Mouse (Mus musculus): ENCODE results near the gene Nsg2. TPM values are rescaled to one million over a fixed set of nuclear protein-coding genes. Genes with fewer than 3 reads are reported as not detected.

Gene Nsg2
- total RNA-seq, 2 experiments from 2014 or later: not detected

GRCm38 (mm10) chr11:32063775-32064510, 63.7 kb downstream of the Nsg2 start:
- no peak for ATAC-seq (replicated peaks; ENCODE audit: low FRiP score, poor library complexity, severe bottlenecking)

DNA sequence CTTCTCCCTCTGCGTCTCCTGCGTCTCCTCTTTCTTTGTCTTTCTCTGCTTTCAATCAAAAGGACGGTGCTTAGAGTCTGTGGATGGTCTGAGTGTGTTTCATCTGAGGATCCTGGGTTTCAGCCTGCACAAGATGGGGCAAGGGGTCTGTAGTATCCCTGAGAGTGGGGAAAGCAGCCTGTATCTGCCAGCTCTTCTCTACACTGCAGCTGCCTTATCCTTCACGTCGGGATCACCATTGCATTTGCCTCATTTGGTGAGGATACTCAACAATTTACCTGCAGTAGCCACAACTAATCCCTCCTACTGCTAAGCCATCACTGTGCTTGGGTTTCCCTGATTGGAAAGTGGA, 64.2 kb downstream of the Nsg2 start:
- ATAC-seq (replicated peaks; ENCODE audit: low FRiP score, poor library complexity, severe bottlenecking): no peak

DNA sequence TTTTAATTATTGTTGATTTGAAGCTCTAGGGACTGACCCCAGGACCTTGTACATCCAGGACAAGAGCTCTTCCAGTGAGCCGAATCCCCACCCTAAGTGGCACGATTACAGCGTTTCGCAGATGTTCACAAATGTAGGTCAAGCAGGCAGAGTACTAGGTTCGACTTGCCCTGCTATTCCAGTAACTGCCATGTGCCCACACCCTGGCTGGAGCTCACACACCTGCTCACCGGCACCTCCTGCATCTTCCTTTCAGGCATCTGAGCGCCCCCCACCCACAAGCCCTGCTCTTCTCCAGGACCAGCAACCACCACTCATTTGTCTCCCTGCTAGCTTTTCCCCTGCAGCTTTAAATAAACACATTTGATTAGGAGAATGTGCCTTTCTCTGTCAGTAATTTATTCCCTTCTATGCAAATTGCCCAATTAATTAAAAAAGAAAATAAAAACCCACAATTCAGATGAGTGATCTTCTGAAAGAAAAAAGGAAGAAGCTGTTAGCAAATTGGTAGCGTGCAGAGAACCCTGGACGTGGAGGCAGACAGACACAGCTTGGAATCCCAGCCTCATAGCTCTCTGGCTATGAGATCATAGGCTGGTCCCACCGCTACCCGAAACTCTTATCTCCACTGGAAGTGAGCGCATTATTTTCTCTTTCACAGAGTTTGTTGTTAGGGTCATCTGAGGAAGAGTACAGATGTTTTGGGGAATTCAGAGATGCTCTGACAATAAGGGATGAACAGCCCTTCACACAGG, 68.7 kb downstream of the Nsg2 start:
- ATAC-seq (replicated peaks; ENCODE audit: low FRiP score, poor library complexity, severe bottlenecking): no peak

GRCm38 (mm10) chr11:32075163-32075562, 74.9 kb downstream of the Nsg2 start:
- no peak for ATAC-seq (replicated peaks; ENCODE audit: low FRiP score, poor library complexity, severe bottlenecking)

GRCm38 (mm10) chr11:32083462-32083861, 83.2 kb downstream of the Nsg2 start:
- ATAC-seq (replicated peaks; ENCODE audit: low FRiP score, poor library complexity, severe bottlenecking): no peak

- no peak for ATAC-seq (replicated peaks; ENCODE audit: low FRiP score, poor library complexity, severe bottlenecking)
These were observed 86.3 kb downstream of the Nsg2 start for GRCm38 (mm10) chr11:32086525-32086924.

DNA sequence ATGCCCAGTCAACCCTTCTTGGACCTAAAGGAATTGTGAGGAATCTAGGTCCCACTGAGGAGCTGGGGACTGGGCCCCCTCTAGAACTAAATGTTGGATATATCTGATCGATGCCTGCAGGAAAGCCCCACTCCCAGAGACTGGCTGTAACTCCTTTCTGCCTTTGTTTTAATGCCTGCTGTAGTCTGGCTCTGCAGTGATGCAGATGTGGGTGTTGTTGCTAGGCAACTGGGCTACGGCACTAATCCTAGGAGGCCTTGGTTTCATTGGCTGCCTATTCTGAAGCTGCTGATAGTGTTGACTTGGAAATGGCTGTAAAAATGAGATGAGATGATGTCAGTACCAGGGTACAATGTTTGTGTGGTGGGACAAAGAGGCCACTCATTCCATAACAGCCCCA, 87.1 kb downstream of the Nsg2 start:
- ATAC-seq (replicated peaks; ENCODE audit: low FRiP score, poor library complexity, severe bottlenecking): no peak

GRCm38 (mm10) chr11:32087779-32088442, 87.6 kb downstream of the Nsg2 start:
- ATAC-seq (replicated peaks; ENCODE audit: low FRiP score, poor library complexity, severe bottlenecking): no peak

DNA sequence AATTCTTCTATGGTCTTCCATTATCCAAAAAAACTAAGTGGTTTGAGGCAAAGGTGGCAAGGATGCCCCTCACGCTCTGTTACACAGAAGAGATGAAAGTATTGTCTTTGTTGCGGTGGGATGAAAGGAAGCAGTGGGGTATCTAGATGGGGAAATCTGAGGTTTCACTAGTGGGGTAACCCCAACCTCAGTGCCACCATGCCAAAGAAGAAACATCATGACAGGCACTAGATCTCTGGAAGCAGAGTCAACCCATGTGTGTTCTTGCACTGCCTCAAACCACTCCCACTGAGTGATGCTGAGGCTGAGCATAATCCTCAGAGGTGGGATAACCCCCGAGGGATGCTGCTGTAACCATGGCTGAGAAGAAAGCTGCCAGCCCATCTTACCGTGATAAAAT, 95.5 kb downstream of the Nsg2 start:
- no peak for ATAC-seq (replicated peaks; ENCODE audit: low FRiP score, poor library complexity, severe bottlenecking)

DNA sequence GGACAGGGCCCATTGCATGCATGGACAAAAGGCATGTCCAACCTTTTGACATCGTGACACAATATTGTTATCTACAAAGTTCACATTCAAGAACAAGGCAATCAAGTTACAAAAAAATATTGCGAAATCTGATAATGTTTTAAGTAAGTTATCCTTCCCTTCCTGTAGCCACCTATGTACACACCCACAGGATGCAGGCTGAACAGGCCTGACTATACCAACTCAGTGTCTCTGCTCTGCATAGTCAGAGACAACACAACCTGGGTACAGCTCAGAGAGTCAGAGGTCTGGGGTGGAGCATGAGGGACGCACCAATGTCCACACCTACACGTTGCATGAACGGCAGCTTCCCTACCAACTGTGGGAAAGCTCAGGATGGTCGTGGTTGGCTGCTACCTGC, 96.1 kb downstream of the Nsg2 start:
- no peak for ATAC-seq (replicated peaks; ENCODE audit: low FRiP score, poor library complexity, severe bottlenecking)

DNA sequence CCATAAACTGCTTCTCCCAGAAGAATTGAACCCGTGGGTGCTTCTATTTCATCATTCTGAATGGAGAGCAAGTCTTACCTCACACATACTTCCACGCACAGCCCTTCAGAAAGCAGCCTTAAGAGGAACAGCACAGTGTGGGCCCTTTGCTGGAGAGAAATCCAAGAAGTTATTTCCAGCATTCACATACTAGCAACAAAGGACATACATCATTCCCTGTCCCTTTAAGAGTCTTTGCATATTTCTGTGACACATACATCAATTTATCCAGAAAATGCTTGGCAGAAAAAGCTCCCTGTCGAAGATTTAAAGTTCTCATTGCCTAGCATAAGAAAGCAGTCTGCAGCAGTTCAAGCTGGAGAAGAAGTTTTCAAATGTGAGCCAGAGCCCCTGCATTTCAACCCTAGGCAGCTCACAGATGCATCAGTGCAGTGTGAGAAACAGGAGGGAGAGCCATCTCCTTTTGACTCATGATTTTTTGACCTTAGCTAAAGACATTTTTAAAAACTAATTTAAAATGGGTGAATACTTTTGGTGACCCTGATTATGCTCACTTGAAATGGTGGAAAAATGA, 100.9 kb downstream of the Nsg2 start:
- ATAC-seq (replicated peaks; ENCODE audit: low FRiP score, poor library complexity, severe bottlenecking): no peak

DNA sequence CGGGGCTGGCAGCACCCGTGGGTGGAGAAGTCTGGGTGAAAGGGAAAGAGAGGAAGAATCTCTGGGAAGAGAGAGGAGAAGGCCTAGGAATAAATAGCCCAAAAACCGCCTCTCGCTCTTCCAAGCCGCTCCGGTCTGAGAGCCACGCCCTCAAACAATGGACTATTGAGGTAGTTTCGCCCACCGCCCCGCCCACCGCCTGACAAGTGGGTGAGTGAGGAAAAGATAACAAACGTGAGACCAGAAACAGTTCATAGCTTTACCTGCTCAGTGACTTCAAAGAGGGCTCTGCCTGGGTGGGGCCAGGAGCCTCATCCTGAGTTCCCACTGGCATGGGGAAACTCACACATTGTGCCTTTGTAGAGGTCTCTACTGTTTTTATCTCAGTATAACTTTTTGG, 102.7 kb downstream of the Nsg2 start:
- ATAC-seq (replicated peaks; ENCODE audit: low FRiP score, poor library complexity, severe bottlenecking): no peak

GRCm38 (mm10) chr11:32104406-32105116, 104.3 kb downstream of the Nsg2 start:
- ATAC-seq (replicated peaks; ENCODE audit: low FRiP score, poor library complexity, severe bottlenecking): no peak

- ATAC-seq (replicated peaks; ENCODE audit: low FRiP score, poor library complexity, severe bottlenecking): no peak
These were observed 105.7 kb downstream of the Nsg2 start for GRCm38 (mm10) chr11:32105750-32106646.

- ATAC-seq (replicated peaks; ENCODE audit: low FRiP score, poor library complexity, severe bottlenecking): no peak
These were observed 106.4 kb downstream of the Nsg2 start for GRCm38 (mm10) chr11:32106647-32106985.

- no peak for ATAC-seq (replicated peaks; ENCODE audit: low FRiP score, poor library complexity, severe bottlenecking)
These were observed 108.2 kb downstream of the Nsg2 start for GRCm38 (mm10) chr11:32108441-32108840.

Measured in erythroblast, adult 5-6 weeks (primary cell).